Mouse (Mus musculus): Measurements from ENCODE around the gene Tunar. TPM values are rescaled to one million over a fixed set of nuclear protein-coding genes. Genes with fewer than 3 reads are reported as not detected.
A peak's percentile ranks its signal among the peaks of the same experiment; 100 is the strongest.

Tunar gene
- polyA plus RNA-seq, 2 experiments: 0.21 to 0.31 TPM

- no peak overlapping the region for H3K4me2 ChIP-seq (replicated peaks; ENCODE audit: low read depth, low read length, severe bottlenecking)
- 61% methylated on average over 11 of the region's 11 CpGs for WGBS
- no peak overlapping the region for H3K4me3 ChIP-seq (replicated peaks; ENCODE audit: low read length)
- H3K9me3 ChIP-seq (ENCODE audit: control insufficient read depth, low read length): no peaks in the 10 kb centered on the region
- no peak overlapping the region for H3K9ac ChIP-seq (ENCODE audit: low read depth, low read length, severe bottlenecking)
- H3K36me3 ChIP-seq (ENCODE audit: control insufficient read depth, insufficient read depth, low read length): no peaks in the 10 kb centered on the region
- TF ChIP-seq POLR2A (IDR thresholded peaks at IDR 0.05; ENCODE audit: borderline replicate concordance, extremely low read depth, insufficient read depth, insufficient read length): no peak
- ATAC-seq (ENCODE audit: low FRiP score, low read depth) (no peak), DNase-seq (ENCODE audit: low spot score) (no peak)
- H3K27me3 ChIP-seq (ENCODE audit: control insufficient read depth, insufficient read depth, low read length): no peaks in the 10 kb centered on the region; the same call in 1 of the 2 replicates
- H3K4me1 ChIP-seq (ENCODE audit: control insufficient read depth, insufficient read depth, low read length): no peaks in the 10 kb centered on the region
- no peak overlapping the region for H3K27ac ChIP-seq (replicated peaks; ENCODE audit: low read depth, low read length)
Measured at GRCm38 (mm10) chr12:105328396-105328795, 5.3 kb upstream of the Tunar start.

- Histone ChIP-seq H3K9ac (ENCODE audit: low read depth, low read length, severe bottlenecking) (peak overlapping the region; percentile 56), H3K4me3 (replicated peaks; ENCODE audit: low read length) (peak overlapping the region; percentile 65), H3K36me3 (ENCODE audit: control insufficient read depth, insufficient read depth, low read length) (no peaks in the 10 kb centered on the region), H3K9me3 (ENCODE audit: control insufficient read depth, low read length) (no peaks in the 10 kb centered on the region), H3K27ac (replicated peaks; ENCODE audit: low read depth, low read length) (no peak overlapping the region), H3K4me2 (replicated peaks; ENCODE audit: low read depth, low read length, severe bottlenecking) (peak overlapping the region; percentile 97), H3K4me1 (ENCODE audit: control insufficient read depth, insufficient read depth, low read length) (peaks cover 5% of the 10 kb centered on the region; the same call in 1 of the 2 replicates), H3K27me3 (ENCODE audit: control insufficient read depth, insufficient read depth, low read length) (peaks cover 28% of the 10 kb centered on the region)
- WGBS: 10% methylated on average over 8 of the region's 8 CpGs
- ATAC-seq (ENCODE audit: low FRiP score, low read depth) (no peak), DNase-seq (ENCODE audit: low spot score) (no peak)
- no peak for TF ChIP-seq POLR2A (IDR thresholded peaks at IDR 0.05; ENCODE audit: borderline replicate concordance, extremely low read depth, insufficient read depth, insufficient read length)
Measured at GRCm38 (mm10) chr12:105336094-105336420, 2.4 kb downstream of the Tunar start.

- H3K9ac ChIP-seq (ENCODE audit: low read depth, low read length, severe bottlenecking): peak overlapping the region; percentile 56
- H3K27me3 ChIP-seq (ENCODE audit: control insufficient read depth, insufficient read depth, low read length): peaks cover 28% of the 10 kb centered on the region
- H3K36me3 ChIP-seq (ENCODE audit: control insufficient read depth, insufficient read depth, low read length): no peaks in the 10 kb centered on the region
- no peaks in the 10 kb centered on the region for H3K9me3 ChIP-seq (ENCODE audit: control insufficient read depth, low read length)
- H3K4me3 ChIP-seq (replicated peaks; ENCODE audit: low read length): peak overlapping the region; percentile 65
- peak overlapping the region; percentile 97 for H3K4me2 ChIP-seq (replicated peaks; ENCODE audit: low read depth, low read length, severe bottlenecking)
- H3K27ac ChIP-seq (replicated peaks; ENCODE audit: low read depth, low read length): no peak overlapping the region
- no peak for TF ChIP-seq POLR2A (IDR thresholded peaks at IDR 0.05; ENCODE audit: borderline replicate concordance, extremely low read depth, insufficient read depth, insufficient read length)
- under 1% methylated on average over 63 of the region's 77 CpGs for WGBS
- peaks cover 5% of the 10 kb centered on the region for H3K4me1 ChIP-seq (ENCODE audit: control insufficient read depth, insufficient read depth, low read length)
- DNase-seq (ENCODE audit: low spot score) (peak; percentile 47), ATAC-seq (ENCODE audit: low FRiP score, low read depth) (peak; percentile 81)
Measured at GRCm38 (mm10) chr12:105336421-105337289, 3.0 kb downstream of the Tunar start.

DNA sequence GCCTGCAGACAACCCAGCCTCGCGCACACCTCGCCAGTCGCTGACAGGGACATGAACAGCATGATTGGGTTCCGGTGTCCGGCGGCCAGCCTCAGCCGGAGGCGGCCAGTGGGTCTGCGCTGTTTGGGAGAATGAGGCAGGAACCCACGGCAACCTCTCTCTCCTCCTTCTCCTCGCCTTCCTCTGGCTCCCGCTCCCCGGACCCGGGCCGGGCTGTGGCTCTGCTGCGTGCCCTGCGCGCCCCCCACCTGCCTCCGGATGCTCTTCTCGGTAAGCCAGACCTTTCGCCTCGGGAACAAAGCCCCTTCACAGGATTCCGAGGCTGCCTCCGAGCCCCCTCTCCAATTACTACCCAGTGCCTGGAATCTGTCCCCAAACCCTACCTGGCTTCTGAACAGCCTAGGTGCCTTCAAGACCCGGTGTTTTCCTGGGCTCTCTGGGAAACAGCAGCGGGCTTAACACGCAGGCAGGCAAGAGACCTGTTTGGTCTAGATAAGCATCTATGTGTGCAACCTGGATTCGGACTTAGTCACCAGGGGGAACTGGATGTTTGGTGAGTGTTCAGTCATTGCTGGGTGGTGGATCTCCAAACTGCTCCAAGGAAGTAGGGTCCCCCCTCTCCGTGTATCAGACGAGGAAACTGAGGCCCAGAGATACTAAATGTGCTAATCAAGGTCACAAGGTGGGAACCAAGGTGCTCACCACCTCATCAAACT is 3.8 kb downstream of the Tunar start:
- peak overlapping the region; percentile 65 for H3K4me3 ChIP-seq (replicated peaks; ENCODE audit: low read length)
- no peak overlapping the region for H3K27ac ChIP-seq (replicated peaks; ENCODE audit: low read depth, low read length)
- peaks cover 5% of the 10 kb centered on the region for H3K4me1 ChIP-seq (ENCODE audit: control insufficient read depth, insufficient read depth, low read length)
- 3% methylated on average over 29 of the region's 31 CpGs for WGBS
- peak overlapping the region; percentile 56 for H3K9ac ChIP-seq (ENCODE audit: low read depth, low read length, severe bottlenecking)
- H3K4me2 ChIP-seq (replicated peaks; ENCODE audit: low read depth, low read length, severe bottlenecking): peak overlapping the region; percentile 97
- ATAC-seq (ENCODE audit: low FRiP score, low read depth) (no peak), DNase-seq (ENCODE audit: low spot score) (no peak)
- no peaks in the 10 kb centered on the region for H3K9me3 ChIP-seq (ENCODE audit: control insufficient read depth, low read length)
- peaks cover 28% of the 10 kb centered on the region for H3K27me3 ChIP-seq (ENCODE audit: control insufficient read depth, insufficient read depth, low read length)
- H3K36me3 ChIP-seq (ENCODE audit: control insufficient read depth, insufficient read depth, low read length): no peaks in the 10 kb centered on the region
- TF ChIP-seq POLR2A (IDR thresholded peaks at IDR 0.05; ENCODE audit: borderline replicate concordance, extremely low read depth, insufficient read depth, insufficient read length): no peak

- Histone ChIP-seq H3K9me3 (ENCODE audit: control insufficient read depth, low read length) (no peaks in the 10 kb centered on the region), H3K9ac (ENCODE audit: low read depth, low read length, severe bottlenecking) (no peak overlapping the region), H3K4me2 (replicated peaks; ENCODE audit: low read depth, low read length, severe bottlenecking) (no peak overlapping the region), H3K27me3 (ENCODE audit: control insufficient read depth, insufficient read depth, low read length) (peaks cover 28% of the 10 kb centered on the region), H3K27ac (replicated peaks; ENCODE audit: low read depth, low read length) (no peak overlapping the region), H3K36me3 (ENCODE audit: control insufficient read depth, insufficient read depth, low read length) (no peaks in the 10 kb centered on the region), H3K4me1 (ENCODE audit: control insufficient read depth, insufficient read depth, low read length) (peaks cover 5% of the 10 kb centered on the region), H3K4me3 (replicated peaks; ENCODE audit: low read length) (no peak overlapping the region)
- ATAC-seq (ENCODE audit: low FRiP score, low read depth) (no peak), DNase-seq (ENCODE audit: low spot score) (no peak)
- no peak for TF ChIP-seq POLR2A (IDR thresholded peaks at IDR 0.05; ENCODE audit: borderline replicate concordance, extremely low read depth, insufficient read depth, insufficient read length)
- WGBS: 82% methylated on average over 11 of the region's 11 CpGs
Measured at GRCm38 (mm10) chr12:105338256-105338977, 4.7 kb downstream of the Tunar start.
